Mouse (Mus musculus): ENCODE measurements around the gene Pld1.

The Pld1 gene

DNA sequence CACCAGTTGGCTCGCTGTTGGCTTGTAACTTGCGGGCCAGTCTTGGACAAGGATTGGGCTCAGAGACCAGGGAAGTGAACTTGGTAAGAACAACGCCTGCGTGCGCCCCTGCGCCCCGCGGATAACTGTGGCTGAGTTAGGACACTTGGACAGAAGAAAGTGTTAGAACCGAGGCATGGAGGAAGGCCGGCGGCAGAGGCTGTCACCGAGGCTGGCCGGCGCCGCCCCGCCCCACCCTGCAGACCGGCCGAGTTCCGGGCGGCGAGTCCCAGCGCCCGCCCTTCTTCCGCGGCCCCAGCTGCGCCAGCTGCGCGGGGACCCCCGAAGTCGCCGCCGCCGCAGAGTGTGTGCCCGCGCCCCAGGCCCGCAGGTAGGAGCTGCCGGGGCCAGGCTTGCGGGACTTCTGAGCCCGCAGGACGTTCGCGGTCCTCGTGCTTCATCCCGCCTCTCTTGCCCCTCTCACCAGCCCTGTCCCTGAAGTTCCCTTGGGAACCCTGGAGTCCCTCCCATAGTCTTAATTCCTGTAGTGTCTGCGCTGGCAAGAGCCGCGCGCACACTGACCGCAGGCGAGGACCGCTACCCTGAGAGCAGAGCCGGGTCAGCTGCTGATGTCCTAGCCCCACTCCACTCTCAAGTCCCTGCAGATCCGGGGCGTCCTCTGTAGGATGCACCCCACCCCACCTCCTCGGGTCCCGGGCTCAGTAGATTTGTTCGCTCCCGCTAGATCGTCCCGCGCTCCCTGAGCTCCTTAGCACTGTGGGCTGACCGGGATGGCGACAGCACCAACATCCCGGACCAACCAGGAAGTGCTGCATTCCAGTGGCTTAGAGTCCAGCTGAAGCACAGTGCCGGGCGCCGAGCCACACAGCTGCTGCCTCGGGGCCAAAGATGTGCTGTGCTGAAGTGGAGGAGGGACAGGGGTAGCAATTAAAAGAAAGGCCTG, at the start of gene Pld1:
Gene Pld1, plus strand, starts transcription at position 315 of the 943 bp plus-strand sequence.
- DNase-seq (ENCODE audit: low spot score), result no peak

- DNase-seq (ENCODE audit: low spot score), result no peak
Observed at GRCm38 (mm10) chr3:27896318-27896892, 42.1 kb upstream of the Pld1 start, which contains the start of gene Tmem212. Gene Tmem212 (minus strand): TSS chr3:27896368.

DNA sequence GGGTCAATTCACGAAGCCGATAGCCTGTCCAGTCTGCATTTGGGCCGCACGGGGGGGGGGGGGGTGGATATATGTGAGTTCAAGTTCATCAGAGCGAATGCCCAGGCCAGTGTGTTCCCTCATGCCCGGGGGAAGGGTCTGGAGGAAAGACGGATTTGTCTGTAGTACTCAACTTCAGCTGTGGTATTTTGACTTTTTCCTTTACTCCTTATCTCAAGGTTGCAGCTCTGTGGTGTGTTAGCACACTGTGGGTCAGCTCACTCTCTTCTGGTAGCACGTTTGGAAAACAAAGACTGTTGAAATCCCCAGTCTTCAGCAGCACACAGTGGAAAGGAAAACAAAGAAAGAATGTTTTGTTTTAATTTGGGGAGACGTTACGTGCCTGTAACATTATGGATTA, 40.3 kb upstream of the Pld1 start:
- DNase-seq (ENCODE audit: low spot score), result no peak

- DNase-seq (ENCODE audit: low spot score), result no peak
Observed at GRCm38 (mm10) chr3:27899012-27899726, 39.3 kb upstream of the Pld1 start.

GRCm38 (mm10) chr3:27901846-27902245, 36.6 kb upstream of the Pld1 start:
- DNase-seq (ENCODE audit: low spot score), result no peak

DNA sequence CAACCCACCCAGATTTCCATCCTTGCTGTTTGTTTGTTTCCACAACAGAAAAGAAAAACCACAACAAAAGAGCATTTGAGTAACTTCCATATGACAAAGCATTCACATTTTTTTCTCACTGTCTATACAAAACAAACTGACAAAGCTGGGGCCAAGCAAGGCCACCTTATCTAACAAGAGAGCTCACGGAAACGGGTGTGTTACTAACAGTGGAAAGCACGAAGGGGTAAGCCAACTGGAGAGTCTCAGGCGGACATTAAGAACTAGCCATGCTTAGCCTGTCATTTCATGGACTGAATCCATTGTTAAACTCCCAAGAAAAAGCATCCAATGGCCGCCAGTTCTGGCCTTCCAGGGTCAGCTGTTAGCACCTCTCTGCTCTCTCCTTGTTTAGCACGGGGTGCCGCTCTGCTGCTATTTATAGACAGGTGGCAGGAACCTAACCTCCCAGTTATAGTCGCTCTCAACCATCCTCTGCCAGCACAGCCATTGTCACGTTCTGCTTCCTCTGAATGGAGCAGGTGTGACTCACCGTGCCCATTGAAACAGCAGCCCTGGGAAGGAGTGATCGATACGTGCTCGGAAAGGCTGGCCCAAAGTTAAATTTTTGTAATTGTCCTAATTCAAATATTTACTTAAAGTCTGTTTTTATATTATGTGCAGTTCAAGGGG, 33.7 kb upstream of the Pld1 start:
- DNase-seq (ENCODE audit: low spot score), result no peak

GRCm38 (mm10) chr3:27906647-27907209, 31.8 kb upstream of the Pld1 start:
- no peak for DNase-seq (ENCODE audit: low spot score)

- no peak for DNase-seq (ENCODE audit: low spot score)
Observed at GRCm38 (mm10) chr3:27907301-27907700, 31.2 kb upstream of the Pld1 start.

DNA sequence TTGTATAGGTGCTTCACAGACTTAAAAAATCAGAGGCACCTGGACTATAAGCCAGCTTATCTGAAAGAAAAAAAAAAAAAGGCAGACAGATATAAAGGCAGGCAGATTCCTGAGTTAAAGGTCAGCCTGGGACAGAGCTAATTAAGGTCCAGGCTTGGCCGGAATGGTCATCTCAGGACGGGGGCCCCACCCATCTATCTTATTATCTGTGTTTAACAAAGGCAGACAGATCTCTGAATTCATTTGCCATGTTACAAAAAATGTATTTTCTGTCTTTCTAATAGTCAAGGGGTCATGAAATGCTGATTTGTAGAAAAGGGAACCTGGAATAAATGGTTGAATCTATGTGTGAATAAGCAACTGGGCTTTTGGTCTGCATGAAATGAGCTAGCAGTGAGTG, 30.2 kb upstream of the Pld1 start:
- DNase-seq (ENCODE audit: low spot score), result no peak

GRCm38 (mm10) chr3:27909016-27909415, 29.5 kb upstream of the Pld1 start:
- DNase-seq (ENCODE audit: low spot score), result no peak

DNA sequence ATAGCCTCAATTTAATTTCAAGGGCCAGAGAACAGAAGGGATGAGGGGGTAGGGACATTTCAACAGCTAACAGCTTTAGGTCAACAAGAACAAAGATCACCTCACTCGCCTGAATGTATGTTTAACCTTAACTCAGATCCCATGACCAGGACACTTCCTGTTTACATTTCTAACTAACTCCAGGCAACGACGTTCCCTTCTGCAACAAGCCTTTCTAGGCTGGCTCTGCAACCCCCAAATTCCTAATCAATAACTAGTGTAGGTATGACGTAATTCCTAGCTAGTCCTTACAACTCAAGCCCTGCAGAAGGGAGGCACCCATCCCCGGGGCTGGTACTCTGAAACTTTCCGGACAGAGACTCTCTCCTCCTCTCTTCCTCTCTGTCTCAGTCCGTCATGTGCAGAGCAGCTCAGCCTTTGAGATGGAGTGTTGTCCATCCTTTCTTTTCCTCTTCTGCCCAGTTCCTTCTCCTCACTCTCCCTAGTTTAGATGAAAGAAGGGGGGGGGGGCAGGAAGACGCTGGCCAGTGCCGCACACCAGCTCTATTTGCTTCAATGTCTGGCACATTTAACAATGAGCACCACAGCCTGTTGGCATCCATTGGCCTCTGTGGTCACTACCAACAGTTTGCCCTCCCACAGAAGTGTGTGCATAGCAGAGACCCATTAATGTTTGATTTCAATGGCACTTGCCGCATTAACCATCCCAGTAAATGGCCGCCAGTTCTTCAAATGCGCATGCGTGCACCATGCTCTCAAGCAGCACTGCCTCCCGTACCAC, 19.6 kb upstream of the Pld1 start:
- no peak for DNase-seq (ENCODE audit: low spot score)

GRCm38 (mm10) chr3:27921268-27922020, 17.1 kb upstream of the Pld1 start:
- DNase-seq (ENCODE audit: low spot score), result no peak

GRCm38 (mm10) chr3:27924037-27924436, 14.5 kb upstream of the Pld1 start:
- DNase-seq (ENCODE audit: low spot score), result no peak

DNA sequence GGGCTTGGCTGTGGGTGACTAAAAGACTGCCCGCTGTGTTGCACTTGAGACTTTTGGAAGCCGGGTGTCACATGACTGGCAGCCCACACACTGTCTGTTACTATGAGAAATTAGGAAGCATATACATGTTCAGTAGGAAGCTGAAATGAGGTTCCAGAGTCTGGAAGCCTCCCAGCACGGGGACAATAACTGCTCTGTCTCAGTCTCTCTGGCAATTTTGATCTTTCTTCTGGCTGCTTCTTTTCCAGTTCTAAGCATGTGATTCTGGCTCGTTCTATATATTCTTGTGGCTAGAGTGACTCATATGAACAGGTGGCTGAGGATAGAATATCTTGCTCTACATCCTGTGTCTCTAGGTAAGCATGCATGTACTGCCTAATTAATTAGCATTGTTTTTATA, 9.3 kb upstream of the Pld1 start:
- no peak for DNase-seq (ENCODE audit: low spot score)

GRCm38 (mm10) chr3:27932391-27932790, 6.1 kb upstream of the Pld1 start:
- DNase-seq (ENCODE audit: low spot score), result no peak

GRCm38 (mm10) chr3:27935644-27936043, 2.9 kb upstream of the Pld1 start:
- no peak for DNase-seq (ENCODE audit: low spot score)

GRCm38 (mm10) chr3:27936731-27937130, 1.8 kb upstream of the Pld1 start:
- no peak for DNase-seq (ENCODE audit: low spot score)

DNA sequence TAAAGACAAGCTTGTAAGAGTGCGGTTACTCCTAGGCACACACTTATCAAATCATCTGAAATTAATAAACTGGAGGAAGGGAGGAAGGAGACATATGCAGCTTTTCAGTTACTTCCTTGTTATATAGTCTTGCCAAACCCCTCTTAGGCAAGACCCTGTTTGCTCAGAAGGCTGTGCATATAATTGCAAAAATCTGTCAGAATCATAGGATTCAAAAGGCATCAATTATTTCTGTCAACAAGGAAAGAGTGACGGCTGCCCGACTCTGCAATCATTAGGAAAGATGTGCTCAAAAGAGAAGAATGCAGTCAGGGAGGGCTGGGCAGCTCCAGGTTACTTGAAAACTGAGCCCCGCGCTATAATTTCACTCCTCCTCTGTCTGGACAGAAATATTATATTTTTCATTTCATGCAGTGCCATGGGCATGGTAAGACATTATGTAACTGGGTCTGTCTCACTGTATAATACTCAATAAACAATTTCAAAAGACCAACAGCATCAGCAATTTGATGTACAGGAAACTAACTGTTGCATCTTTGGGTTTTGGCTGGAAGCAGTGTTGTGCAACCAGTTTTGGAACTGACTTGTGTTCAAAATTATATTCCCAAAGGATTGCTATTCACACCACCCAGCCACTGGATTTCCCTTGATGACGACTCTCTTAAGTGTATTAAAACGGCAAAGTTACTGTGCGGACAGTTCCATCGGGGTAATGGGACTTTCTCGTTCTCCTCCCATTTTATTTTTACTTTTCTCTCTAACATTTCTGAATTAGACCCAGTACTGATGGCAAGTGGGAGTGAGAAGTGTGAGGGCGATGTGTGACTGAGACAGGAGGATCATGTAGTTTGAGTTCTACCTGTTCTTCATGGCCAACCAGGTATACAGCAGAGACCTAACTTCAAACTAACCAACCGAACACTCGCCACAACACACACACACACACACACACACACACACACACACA, 1.1 kb upstream of the Pld1 start:
- DNase-seq (ENCODE audit: low spot score), result no peak

DNA sequence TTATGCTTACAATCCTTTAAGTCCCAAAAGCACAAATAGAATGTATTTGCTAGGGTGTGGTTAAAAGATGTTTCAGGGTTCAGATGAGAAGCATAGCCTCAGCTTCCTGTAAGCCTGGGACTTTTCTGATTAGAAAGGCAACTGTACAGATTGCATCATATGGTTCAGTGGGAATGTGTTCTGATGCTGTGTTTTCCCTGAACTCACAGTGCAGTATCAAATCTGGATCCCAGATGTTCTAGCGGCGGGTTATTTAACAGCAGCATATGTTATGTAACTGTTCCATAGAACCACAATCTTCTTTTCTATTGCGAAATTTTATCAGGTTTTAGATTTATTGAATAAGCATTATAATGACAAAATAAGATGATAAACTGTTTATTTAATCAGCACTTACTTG, 3.1 kb downstream of the Pld1 start:
- DNase-seq (ENCODE audit: low spot score), result no peak
